Mouse (Mus musculus) cerebellum, postnatal 14 days (tissue): ENCODE data around the gene Gsg1l.

Source experiments
- DNase-seq, 2 experiments: peaks; one replicate each; pipeline ENCODE4 v3.0.0; 2021; ENCODE audit warnings: mixed read lengths in 2 of 2

Gene Gsg1l

DNA sequence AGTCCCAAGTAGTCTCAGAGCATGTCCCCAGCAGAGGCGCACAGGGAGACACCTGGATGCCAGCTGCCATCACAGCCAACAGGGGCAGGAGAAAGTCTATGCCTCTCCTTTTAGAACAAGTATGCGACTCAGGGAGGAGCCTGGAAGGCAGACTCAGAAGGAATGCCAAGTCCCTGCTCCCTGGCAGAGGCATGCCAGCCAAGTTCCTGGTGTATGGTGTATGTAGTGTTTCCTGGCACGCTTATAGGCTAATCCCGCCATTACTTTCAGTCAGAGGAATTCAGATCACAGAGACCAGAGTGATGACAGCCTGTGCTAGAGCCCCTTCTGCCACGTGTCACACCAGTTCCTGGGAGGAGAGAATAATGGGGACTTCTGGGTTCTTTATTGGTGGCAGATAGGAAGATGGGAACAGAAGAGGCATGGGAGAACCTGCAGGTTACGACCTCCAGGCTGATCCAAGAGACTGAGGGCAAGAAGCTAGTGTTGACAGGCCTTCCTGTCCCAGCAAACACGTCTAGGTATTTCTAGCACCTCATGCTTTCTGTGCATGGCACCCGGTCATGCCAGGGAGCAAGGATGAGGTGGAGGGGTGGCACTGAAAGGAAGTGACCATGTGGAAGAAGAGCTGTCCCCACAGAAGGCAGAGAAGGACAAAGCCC, 235.2 kb downstream of the Gsg1l start:
- peak; percentile 49 to 72 for DNase-seq

DNA sequence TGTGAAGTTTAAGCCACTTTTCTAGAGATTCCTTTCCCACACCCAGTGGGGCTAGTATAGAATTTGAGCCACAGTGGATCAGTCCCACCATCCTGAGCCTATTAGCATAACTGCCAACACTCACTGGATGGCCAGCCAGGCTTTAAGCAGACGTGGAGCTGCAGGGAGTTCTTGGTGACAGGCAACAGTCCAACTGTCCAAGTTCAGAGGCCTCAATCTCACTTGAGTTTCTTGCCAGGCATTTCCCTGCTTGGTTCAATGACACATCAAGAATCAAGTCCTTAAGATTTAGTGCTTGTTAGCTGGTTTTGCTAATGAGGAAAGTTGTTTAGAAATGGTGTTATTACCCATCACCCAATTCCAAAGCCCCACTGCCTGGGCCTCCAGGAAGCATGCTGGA, 236.6 kb downstream of the Gsg1l start:
- DNase-seq = peak; percentile 55 to 72

DNA sequence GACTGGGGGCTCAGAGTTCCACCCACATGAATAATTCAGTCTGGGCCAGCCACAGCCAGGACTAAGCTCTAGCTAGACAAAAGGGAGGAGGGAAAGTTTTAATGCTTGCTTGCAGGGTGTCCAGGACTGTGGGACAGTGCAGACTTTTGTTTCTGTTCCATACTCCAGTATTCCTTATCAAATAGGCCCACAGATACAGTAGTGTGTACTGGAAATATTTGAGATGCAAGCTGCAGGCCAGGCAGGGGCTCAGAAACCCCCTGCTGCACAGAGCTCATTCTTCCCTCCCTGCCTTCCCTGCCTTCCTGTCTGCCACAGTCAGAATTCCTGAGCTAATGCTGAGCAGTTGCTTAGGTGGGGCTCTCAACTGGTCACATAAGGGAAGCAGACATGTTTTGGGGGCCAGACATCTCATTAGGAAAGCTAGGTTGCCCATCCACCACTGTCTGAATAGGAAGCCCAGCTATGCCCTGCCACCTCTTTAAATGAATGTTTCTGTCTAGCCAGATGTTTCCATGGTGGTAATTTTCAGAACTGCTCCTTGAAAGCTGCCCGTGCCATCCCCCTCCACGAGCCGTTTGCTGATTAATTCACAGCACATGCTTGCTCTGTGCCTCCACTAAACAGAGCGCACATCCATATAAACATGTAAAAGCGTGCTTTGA, 244.0 kb downstream of the Gsg1l start:
- DNase-seq = no peak

- DNase-seq = no peak
These were observed 248.7 kb downstream of the Gsg1l start for GRCm38 (mm10) chr7:125833471-125833870.

GRCm38 (mm10) chr7:125832767-125833166, 249.4 kb downstream of the Gsg1l start:
- no peak for DNase-seq

- peak in 1 of 2 experiments; percentile 16 for DNase-seq
These were observed 253.0 kb downstream of the Gsg1l start for GRCm38 (mm10) chr7:125829121-125829666.

DNA sequence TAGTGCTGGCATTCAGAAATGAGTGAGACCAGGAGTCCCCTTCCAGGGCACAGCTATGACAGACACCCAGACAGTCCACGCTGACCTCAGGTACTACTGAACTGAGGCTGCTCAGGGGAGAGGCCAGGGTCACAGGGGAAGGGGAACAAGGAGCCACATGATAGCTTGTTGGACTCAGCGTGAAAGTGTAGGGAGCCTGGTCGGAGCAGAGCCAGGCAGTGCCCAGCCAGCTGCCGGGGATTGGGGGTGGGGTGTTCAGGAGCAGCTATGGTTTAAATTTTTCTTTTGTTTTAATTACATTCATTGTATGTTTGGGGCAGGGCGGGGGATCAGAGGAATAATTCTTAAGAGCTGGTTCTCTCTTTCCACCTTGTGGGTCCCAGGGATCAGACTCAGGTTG, 253.7 kb downstream of the Gsg1l start:
- DNase-seq = no peak
